Mouse (Mus musculus) thymus, postnatal 4 days (tissue): ENCODE measurements at regions not wholly inside any gene's neighbourhood (a gene's known extent, or its start where the extent isn't known, plus 50 kb on each side); places are given as distances from the start of the nearest gene placed in this dataset.
A peak's percentile ranks its signal among the peaks of the same experiment; 100 is the strongest.

Experiments
- DNase-seq: peaks from one replicate; pipeline ENCODE4 v3.0.0; 2021

- no peak for DNase-seq
These were observed 179.2 kb upstream of the Gm4791 start for GRCm38 (mm10) chr9:46819376-46819775.

GRCm38 (mm10) chr9:46816126-46816525 lies 182.4 kb upstream of the Gm4791 start:
- DNase-seq, result no peak

- peak; percentile 51 for DNase-seq
These were observed 183.9 kb upstream of the Gm4791 start for GRCm38 (mm10) chr9:46814478-46815241.

GRCm38 (mm10) chr9:46810266-46810665 lies 188.3 kb upstream of the Gm4791 start:
- DNase-seq, result no peak

GRCm38 (mm10) chr9:46795446-46795845 lies 203.1 kb upstream of the Gm4791 start:
- no peak for DNase-seq

- no peak for DNase-seq
These were observed 209.5 kb upstream of the Gm4791 start for GRCm38 (mm10) chr9:46789036-46789435.

- DNase-seq, result no peak
These were observed 210.1 kb upstream of the Gm4791 start for GRCm38 (mm10) chr9:46788456-46788855.

GRCm38 (mm10) chr9:46784355-46784975 lies 214.1 kb upstream of the Gm4791 start:
- DNase-seq, result no peak

GRCm38 (mm10) chr9:46783597-46784354 lies 214.8 kb upstream of the Gm4791 start:
- DNase-seq, result no peak

GRCm38 (mm10) chr9:46781681-46782080 lies 216.9 kb upstream of the Gm4791 start:
- DNase-seq, result no peak

- DNase-seq, result no peak
These were observed 219.8 kb upstream of the Gm4791 start for GRCm38 (mm10) chr9:46778769-46779168.

GRCm38 (mm10) chr9:46774821-46775220 lies 223.7 kb upstream of the Gm4791 start:
- no peak for DNase-seq

- DNase-seq, result no peak
These were observed 238.3 kb upstream of the Gm4791 start for GRCm38 (mm10) chr9:46760247-46760646.

- DNase-seq, result no peak
These were observed 241.4 kb upstream of the Gm4791 start for GRCm38 (mm10) chr9:46757005-46757672.

- DNase-seq, result no peak
These were observed 246.6 kb upstream of the Gm4791 start for GRCm38 (mm10) chr9:46751981-46752380.

- DNase-seq, result no peak
These were observed 249.1 kb upstream of the Gm4791 start for GRCm38 (mm10) chr9:46749441-46749840.

- DNase-seq, result no peak
These were observed 252.3 kb upstream of the Gm4791 start for GRCm38 (mm10) chr9:46746266-46746665.

GRCm38 (mm10) chr9:46740496-46740895 lies 258.0 kb upstream of the Gm4791 start:
- no peak for DNase-seq

GRCm38 (mm10) chr9:46739341-46739740 lies 259.2 kb upstream of the Gm4791 start:
- no peak for DNase-seq

- no peak for DNase-seq
These were observed 259.9 kb upstream of the Gm4791 start for GRCm38 (mm10) chr9:46738634-46739033.

GRCm38 (mm10) chr9:46738056-46738455 lies 260.5 kb upstream of the Gm4791 start:
- no peak for DNase-seq

- no peak for DNase-seq
These were observed 261.1 kb upstream of the Gm4791 start for GRCm38 (mm10) chr9:46737446-46737845.

- DNase-seq, result no peak
These were observed 262.3 kb upstream of the Gm4791 start for GRCm38 (mm10) chr9:46736232-46736631.
